Mouse (Mus musculus): ENCODE measurements around the gene Rpusd1. TPM values are rescaled to one million over a fixed set of nuclear protein-coding genes. Genes with fewer than 3 reads are reported as not detected.
"Not testable (repeated sequence)": the region's sequence is repeated elsewhere in the genome, so short reads cannot be mapped to it uniquely, and the experiment has no call there.

Gene Rpusd1
- total RNA-seq, 2 experiments from 2014 or later: 3.8 to 5.6 TPM

- no peak for DNase-seq
Observed at GRCm38 (mm10) chr17:25735745-25736144, 8.3 kb downstream of the Rpusd1 start, which contains the start of gene Mslnl. TSS of gene Mslnl (plus strand) at chr17:25736042.

GRCm38 (mm10) chr17:25738861-25739260 lies 11.4 kb downstream of the Rpusd1 start:
- no peak for DNase-seq

- not testable (repeated sequence) for DNase-seq
Observed at GRCm38 (mm10) chr17:25741471-25741870, 14.0 kb downstream of the Rpusd1 start.

GRCm38 (mm10) chr17:25743831-25744230 lies 16.4 kb downstream of the Rpusd1 start:
- no peak for DNase-seq

- DNase-seq: no peak
Observed at GRCm38 (mm10) chr17:25744311-25744710, 16.8 kb downstream of the Rpusd1 start.

GRCm38 (mm10) chr17:25748238-25748637 lies 20.8 kb downstream of the Rpusd1 start:
- DNase-seq: no peak

- DNase-seq: no peak
Observed at GRCm38 (mm10) chr17:25749314-25749713, 21.8 kb downstream of the Rpusd1 start.

GRCm38 (mm10) chr17:25751446-25751845 lies 24.0 kb downstream of the Rpusd1 start:
- peak; percentile 70 for DNase-seq

GRCm38 (mm10) chr17:25754241-25754640 lies 26.8 kb downstream of the Rpusd1 start, which contains the start of gene Msln:
TSS of gene Msln (minus strand) at chr17:25754378.
- no peak for DNase-seq

- DNase-seq: no peak
Observed at GRCm38 (mm10) chr17:25755086-25755485, 27.6 kb downstream of the Rpusd1 start.

GRCm38 (mm10) chr17:25755627-25756377 lies 28.3 kb downstream of the Rpusd1 start:
- DNase-seq: no peak

- DNase-seq: no peak
Observed at GRCm38 (mm10) chr17:25756378-25757242, 29.1 kb downstream of the Rpusd1 start.

- DNase-seq: no peak
Observed at GRCm38 (mm10) chr17:25757691-25758090, 30.2 kb downstream of the Rpusd1 start.

- no peak for DNase-seq
Observed at GRCm38 (mm10) chr17:25760148-25760547, 32.7 kb downstream of the Rpusd1 start.

- DNase-seq: no peak
Observed at GRCm38 (mm10) chr17:25761561-25761970, 34.1 kb downstream of the Rpusd1 start.

GRCm38 (mm10) chr17:25762591-25762990 lies 35.1 kb downstream of the Rpusd1 start:
- no peak for DNase-seq

GRCm38 (mm10) chr17:25765886-25766285 lies 38.4 kb downstream of the Rpusd1 start:
- no peak for DNase-seq

- no peak for DNase-seq
Observed at GRCm38 (mm10) chr17:25769331-25769730, 41.9 kb downstream of the Rpusd1 start.

GRCm38 (mm10) chr17:25773549-25774120 lies 46.2 kb downstream of the Rpusd1 start, which contains the start of gene Narfl:
TSS of gene Narfl (plus strand) at chr17:25773776.
- DNase-seq: peak; percentile 98

- DNase-seq: no peak
Observed at GRCm38 (mm10) chr17:25775318-25776062, 48.0 kb downstream of the Rpusd1 start.

GRCm38 (mm10) chr17:25777948-25778347 lies 50.5 kb downstream of the Rpusd1 start:
- no peak for DNase-seq
